9 mouse cellular contexts compared by ENCODE assay signal in genomic region chr7:24949958-24950623, GRCm38 (mm10). TPM values are rescaled to one million over a fixed set of nuclear protein-coding genes. Genes with fewer than 3 reads are reported as not detected.
DNase-seq lines count a peak whose midpoint lies in the region; ATAC-seq and TF ChIP-seq lines count a peak whose summit lies in the region.
"Had no signal": no experiment of that assay in that cellular context is flagged by ENCODE, and none has a peak within 500 bp of the region (broad histone marks: within the 10 kb centered on the region; RNA-seq: fewer than 3 reads in every experiment).

No protein-coding gene starts in this region.

- no peaks in the 10 kb centered on the region; the same call in none of the 2 replicates for H3K27me3 ChIP-seq in kidney, adult 2 months (replicated peaks; ENCODE audit: control insufficient read depth, insufficient read depth, low read length)
- H3K27me3 ChIP-seq in neural tube, embryonic 13.5 days: peaks cover 97% of the 10 kb centered on the region

- ATAC-seq in common myeloid progenitor, adult 5-6 weeks (replicated peaks; ENCODE audit: low read depth, poor library complexity, severe bottlenecking): peak; percentile 69
- ATAC-seq in neural tube, embryonic 13.5 days (ENCODE audit: low read depth): peak; percentile 10; the same call in 1 of the 2 replicates

- H3K27ac ChIP-seq in kidney, adult 2 months (ENCODE audit: insufficient read depth, low read depth, low read length): no peak overlapping the region
- H3K27ac ChIP-seq in neural tube, embryonic 13.5 days (replicated peaks): no peak overlapping the region

- no peak overlapping the region for H3K4me3 ChIP-seq in kidney, adult 2 months (ENCODE audit: insufficient read depth, low read depth, low read length)
- no peak overlapping the region for H3K4me3 ChIP-seq in neural tube, embryonic 13.5 days

- H3K9ac ChIP-seq in neural tube, embryonic 13.5 days: no peak overlapping the region

- TF ChIP-seq CTCF in kidney, adult 2 months (conservative IDR thresholded peaks at IDR 0.05; ENCODE audit: insufficient read depth, insufficient read length, low read depth, low read length): peak; percentile 77

- WGBS in kidney, adult 2 months: 3% methylated on average over 8 of the region's 8 CpGs
- WGBS in neural tube, embryonic 13.5 days: 0% methylated on average over 8 of the region's 8 CpGs

- DNase-seq in A20 (ENCODE audit: low read depth, low spot score) (peak; percentile 78), R1 (ENCODE audit: low read depth, low spot score) (peak; percentile 91)
- peak; percentile 95 for DNase-seq in heart, adult 11 months
- DNase-seq in kidney, adult 2 months: peak; percentile 62
- peak; percentile 59 to 66 for DNase-seq in lung, adult 18-20 months
- peak; percentile 80 for DNase-seq in thymus, postnatal 25 days

- no peaks in the 10 kb centered on the region for H3K4me1 ChIP-seq in kidney, adult 2 months (ENCODE audit: control insufficient read depth, insufficient read depth, low read length)
- H3K4me1 ChIP-seq in neural tube, embryonic 13.5 days (replicated peaks): peaks cover 61% of the 10 kb centered on the region

- H3K4me2 ChIP-seq in neural tube, embryonic 13.5 days: no peak overlapping the region

- no peaks in the 10 kb centered on the region for H3K36me3 ChIP-seq in kidney, adult 2 months (ENCODE audit: control insufficient read depth, insufficient read depth, low read length)
- no peaks in the 10 kb centered on the region for H3K36me3 ChIP-seq in neural tube, embryonic 13.5 days

- TF ChIP-seq POLR2A in kidney, adult 2 months (IDR thresholded peaks at IDR 0.05; ENCODE audit: low read depth, low read length): no peak

- no peaks in the 10 kb centered on the region for H3K9me3 ChIP-seq in neural tube, embryonic 13.5 days

RNA-seq across cellular contexts. Expression of gene Gm4881, which starts 5.8 kb away (rescaled TPM):
- total RNA-seq in common myeloid progenitor, adult 5-6 weeks (2017): not detected in 2 replicates
- not detected in 2 replicates for polyA plus RNA-seq in kidney, adult 2 months (2012; rRNA removed)
- 1.0 and 1.2 TPM in 2 replicates for polyA plus RNA-seq in neural tube, embryonic 13.5 days (2015; fragmentation: Nextera tagmentation; extraction: Ambion mirVana)
- polyA plus RNA-seq: frontal cortex, adult 2 months had no signal

RNA-seq across cellular contexts. Expression of gene Rabac1, which starts 22.5 kb away (rescaled TPM):
- total RNA-seq in common myeloid progenitor, adult 5-6 weeks (2017): 78.3 and 82.6 TPM in 2 replicates
- 549 and 618 TPM in 2 replicates for polyA plus RNA-seq in kidney, adult 2 months (2012; rRNA removed)
- 255 and 276 TPM in 2 replicates for polyA plus RNA-seq in neural tube, embryonic 13.5 days (2015; fragmentation: Nextera tagmentation; extraction: Ambion mirVana)

RNA-seq across cellular contexts. Expression of gene Arhgef1, which starts 47.4 kb away (rescaled TPM):
- total RNA-seq in common myeloid progenitor, adult 5-6 weeks (2017): 43.2 and 54.1 TPM in 2 replicates
- 92.6 and 111 TPM in 2 replicates for polyA plus RNA-seq in kidney, adult 2 months (2012; rRNA removed)
- polyA plus RNA-seq in neural tube, embryonic 13.5 days (2015; fragmentation: Nextera tagmentation; extraction: Ambion mirVana): 61.9 and 63.8 TPM in 2 replicates

RNA-seq across cellular contexts. Expression of gene Cd79a, which starts 52.9 kb away (rescaled TPM):
- not detected in 2 replicates for total RNA-seq in common myeloid progenitor, adult 5-6 weeks (2017)
- polyA plus RNA-seq in kidney, adult 2 months (2012; rRNA removed): 2.0 and 27.1 TPM in 2 replicates
- 0.31 and 0.33 TPM in 2 replicates for polyA plus RNA-seq in neural tube, embryonic 13.5 days (2015; fragmentation: Nextera tagmentation; extraction: Ambion mirVana)

RNA-seq across cellular contexts. Expression of gene Atp1a3, which starts 55.7 kb away (rescaled TPM):
- 17.1 and 23.8 TPM in 2 replicates for total RNA-seq in common myeloid progenitor, adult 5-6 weeks (2017)
- polyA plus RNA-seq in kidney, adult 2 months (2012; rRNA removed): 1.4 and 1.8 TPM in 2 replicates
- 261 and 282 TPM in 2 replicates for polyA plus RNA-seq in neural tube, embryonic 13.5 days (2015; fragmentation: Nextera tagmentation; extraction: Ambion mirVana)
